Mouse (Mus musculus) hindbrain, embryonic 16.5 days (tissue): ENCODE measurements around the gene Rsph4a. TPM values are rescaled to one million over a fixed set of nuclear protein-coding genes. Genes with fewer than 3 reads are reported as not detected.
A peak's percentile ranks its signal among the peaks of the same experiment; 100 is the strongest.

Experiments
- ATAC-seq: fragments of 200-750 bp; cut with Nextera tagmentation; 2 replicates; pipeline ENCODE4 v1.8.0; 2017; ENCODE audit warnings: moderate TSS enrichment, moderate library complexity
- H3K27ac ChIP-seq: fragments of 300-500 bp; sonication (generic); 2 replicates; pipeline ENCODE4 v1.5.1; 2014; ENCODE audit warnings: low read depth, mild to moderate bottlenecking, control low read depth, low read length, moderate library complexity
- H3K27me3 ChIP-seq: fragments of 300-500 bp; sonication (generic); replicated peaks from 2 replicates; pipeline ENCODE4 v1.6.1; 2014; ENCODE audit warnings: low read length; ENCODE audit not compliant: control insufficient read depth, insufficient read depth
- H3K36me3 ChIP-seq: fragments of 300-500 bp; sonication (generic); 2 replicates; pipeline ENCODE4 v1.6.1; 2014; ENCODE audit warnings: mild to moderate bottlenecking, low read length, moderate library complexity, mixed read lengths; ENCODE audit not compliant: control insufficient read depth, insufficient read depth
- H3K4me1 ChIP-seq: fragments of 300-500 bp; sonication (generic); 2 replicates; pipeline ENCODE4 v1.6.1; 2014; ENCODE audit warnings: low read depth, low read length; ENCODE audit not compliant: control insufficient read depth, insufficient read depth
- H3K4me2 ChIP-seq: fragments of 300-500 bp; sonication (generic); 2 replicates; pipeline ENCODE4 v1.6.1; 2014; ENCODE audit warnings: mild to moderate bottlenecking, low read length, control low read depth, moderate library complexity
- H3K4me3 ChIP-seq: fragments of 300-500 bp; sonication (generic); 2 replicates; pipeline ENCODE4 v1.5.1; 2014; ENCODE audit warnings: mild to moderate bottlenecking, low read length, control low read depth, moderate library complexity
- H3K9ac ChIP-seq: fragments of 300-500 bp; sonication (generic); 2 replicates; pipeline ENCODE4 v1.6.1; 2014; ENCODE audit warnings: low read depth, mild to moderate bottlenecking, control low read depth, low read length, moderate library complexity
- H3K9me3 ChIP-seq: fragments of 300-500 bp; sonication (generic); 2 replicates; pipeline ENCODE4 v1.6.1; 2014; ENCODE audit warnings: mild to moderate bottlenecking, low read length, moderate library complexity; ENCODE audit not compliant: control insufficient read depth
- WGBS: fragments of 180-500 bp; shearing (Covaris S2); extraction: QIAGEN DNeasy Blood & Tissue Kit; methylation state at CpG from one replicate; pipeline ENCODE4 v1.1.7; 2014; 5-methylcytosine and 5-hydroxymethylcytosine counted together
- polyA plus RNA-seq: library from polyadenylated mRNA; unstranded; fragments of >200 nt; fragmentation: Nextera tagmentation; extraction: Ambion mirVana; gene quantifications from 2 replicates; pipeline ENCODE4 v1.2.1, GENCODE M21; 2015

Gene Rsph4a
- polyA plus RNA-seq, 1 experiment from 2014 or later, result 1.3 TPM

- H3K4me2 ChIP-seq, result no peak overlapping the region
- peaks cover 12% of the 10 kb centered on the region for H3K36me3 ChIP-seq
- H3K9me3 ChIP-seq, result no peaks in the 10 kb centered on the region
- 89% methylated on average over 3 of the region's 3 CpGs for WGBS
- H3K27ac ChIP-seq, result no peak overlapping the region
- no peak overlapping the region for H3K4me3 ChIP-seq
- H3K27me3 ChIP-seq, result no peaks in the 10 kb centered on the region
- ATAC-seq, result no peak
- no peak overlapping the region for H3K9ac ChIP-seq
- H3K4me1 ChIP-seq, result peaks cover 9% of the 10 kb centered on the region
Observed at GRCm38 (mm10) chr10:33945390-33945789, 40.5 kb downstream of the Rsph4a start.

DNA sequence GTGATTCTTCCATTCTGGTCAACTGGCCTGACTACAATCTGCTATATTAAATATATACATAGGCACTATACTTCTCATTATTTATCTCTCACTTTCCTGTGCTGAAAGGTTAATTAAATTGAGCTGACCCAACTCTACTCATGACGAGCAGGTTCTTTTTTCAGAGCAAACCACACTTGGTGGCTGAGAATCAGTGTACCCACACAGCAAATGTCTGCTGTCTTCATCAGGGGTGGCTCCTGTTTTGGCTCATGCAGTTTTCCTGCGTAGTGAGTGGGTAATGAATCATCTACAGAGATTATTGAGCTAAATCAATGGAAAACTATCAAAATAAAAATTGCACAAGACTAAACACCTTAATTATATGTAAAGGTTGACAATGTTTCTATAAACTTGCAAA, 41.4 kb downstream of the Rsph4a start:
- 80% methylated on average over 2 of the region's 2 CpGs for WGBS
- Histone ChIP-seq H3K4me2 (no peak overlapping the region), H3K4me1 (peaks cover 9% of the 10 kb centered on the region), H3K27me3 (no peaks in the 10 kb centered on the region), H3K36me3 (peaks cover 12% of the 10 kb centered on the region), H3K4me3 (no peak overlapping the region), H3K27ac (no peak overlapping the region), H3K9ac (no peak overlapping the region), H3K9me3 (no peaks in the 10 kb centered on the region)
- ATAC-seq, result no peak

GRCm38 (mm10) chr10:33950803-33951583, 46.1 kb downstream of the Rsph4a start, which contains the start of gene Zup1:
TSS of gene Zup1 (minus strand) at chr10:33951269.
- peak within 1 kb of the TSS; percentile 79 for H3K4me3 ChIP-seq
- peak; percentile 99 for ATAC-seq
- H3K4me2 ChIP-seq, result peak within 1 kb of the TSS; percentile 79
- peaks cover 9% of the 10 kb centered on the region for H3K4me1 ChIP-seq
- peak within 1 kb of the TSS; percentile 93 for H3K9ac ChIP-seq
- H3K27me3 ChIP-seq, result no peaks in the 10 kb centered on the region
- no peaks in the 10 kb centered on the region for H3K9me3 ChIP-seq
- 2% methylated on average over 42 of the region's 42 CpGs for WGBS
- H3K27ac ChIP-seq, result peak within 1 kb of the TSS; percentile 74
- H3K36me3 ChIP-seq, result peaks cover 2% of the 10 kb centered on the region; the same call in 1 of the 2 replicates

DNA sequence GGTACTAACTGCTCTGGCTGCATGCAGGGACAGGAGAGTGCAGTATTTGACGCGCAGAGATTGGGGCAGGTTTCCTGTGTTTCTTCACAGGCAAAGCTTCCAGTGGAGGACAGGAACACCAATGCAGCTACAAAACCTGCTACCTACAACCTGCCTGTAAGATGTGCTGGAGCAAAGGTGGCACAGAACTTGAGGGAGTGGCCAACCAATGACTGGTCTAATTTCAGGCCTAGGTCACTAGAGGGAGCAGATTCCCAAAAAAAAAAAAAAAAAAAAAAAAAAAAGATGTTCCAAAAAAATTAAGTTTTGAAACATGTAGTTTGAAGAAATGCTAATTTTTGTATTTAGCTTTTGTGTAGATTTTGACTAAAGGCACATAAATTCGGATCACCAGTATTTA, 47.6 kb downstream of the Rsph4a start:
- no peak overlapping the region for H3K4me2 ChIP-seq
- WGBS, result 81% methylated on average over 3 of the region's 3 CpGs
- H3K27me3 ChIP-seq, result no peaks in the 10 kb centered on the region
- no peaks in the 10 kb centered on the region for H3K9me3 ChIP-seq
- H3K27ac ChIP-seq, result no peak overlapping the region
- peaks cover 9% of the 10 kb centered on the region for H3K4me1 ChIP-seq
- no peak for ATAC-seq
- H3K9ac ChIP-seq, result no peak overlapping the region
- no peak overlapping the region for H3K4me3 ChIP-seq
- peaks cover 2% of the 10 kb centered on the region; the same call in 1 of the 2 replicates for H3K36me3 ChIP-seq

Other genes starting within 250 kb of the Rsph4a start
- not detected in 2 replicates for gene Sult3a2, start 118.4 kb upstream of the Rsph4a start, polyA plus RNA-seq
- not detected in 2 replicates for gene Sult3a1, start 47.4 kb upstream of the Rsph4a start, polyA plus RNA-seq
- gene Zup1, start 46.2 kb downstream of the Rsph4a start, polyA plus RNA-seq, result 17.0 and 18.6 TPM in 2 replicates
- gene Rwdd1, start 114.5 kb downstream of the Rsph4a start, polyA plus RNA-seq, result 110 TPM in 2 replicates
- gene Trappc3l, start 132.5 kb downstream of the Rsph4a start, polyA plus RNA-seq, result not detected in 2 replicates
- gene Calhm4, start 139.2 kb downstream of the Rsph4a start, polyA plus RNA-seq, result not detected in 2 replicates
- gene Calhm5, start 191.4 kb downstream of the Rsph4a start, polyA plus RNA-seq, result 1.0 and 1.1 TPM in 2 replicates
- 0.76 and 0.79 TPM in 2 replicates for gene Calhm6, start 222.9 kb downstream of the Rsph4a start, polyA plus RNA-seq